Mouse (Mus musculus) T-cell, adult 2 months (primary cell): ENCODE data around the gene Dse.

Experiments used
- DNase-seq: peaks from one replicate; pipeline ENCODE4 v3.0.0; 2022; ENCODE audit warnings: low spot score

Gene Dse

DNA sequence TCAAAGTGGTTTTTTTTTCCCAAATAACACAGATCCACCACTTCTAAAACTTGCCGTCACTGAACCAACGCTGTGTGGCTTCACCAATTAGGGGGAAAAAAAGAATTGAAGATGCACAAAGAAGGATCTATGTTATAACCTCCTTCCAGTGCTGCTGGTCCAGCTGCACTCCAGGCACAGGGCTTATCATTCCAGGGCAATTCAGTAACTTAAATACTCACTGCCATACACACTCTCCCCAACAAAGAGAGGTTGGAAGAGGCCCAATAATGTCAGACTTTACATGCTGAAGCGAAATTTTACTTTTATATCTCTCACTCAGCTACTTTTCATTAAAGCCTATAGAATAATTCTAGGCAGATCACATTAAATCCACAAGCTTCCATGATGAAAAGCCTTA is 8.9 kb downstream of the Dse start:
- DNase-seq = no peak

DNA sequence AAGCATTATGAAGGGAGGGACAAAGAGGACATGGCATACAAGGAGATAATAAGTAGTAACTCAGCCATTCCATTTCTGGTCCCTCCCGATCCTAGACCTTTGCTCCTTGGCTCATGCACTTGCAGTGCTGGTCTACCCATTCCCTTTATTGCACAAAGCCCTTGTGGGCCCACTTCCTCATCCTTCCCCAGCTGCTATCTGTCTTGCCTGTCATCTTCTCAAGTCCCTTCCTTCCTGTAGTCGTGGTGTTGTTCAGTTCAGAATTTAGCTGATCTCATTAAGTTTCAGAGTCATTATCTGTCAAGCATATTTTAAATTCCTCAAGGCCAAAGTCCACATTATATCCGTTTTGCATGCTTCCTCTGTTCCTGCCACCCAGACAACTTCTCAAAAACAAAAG is 9.5 kb downstream of the Dse start:
- peak; percentile 27 for DNase-seq

DNA sequence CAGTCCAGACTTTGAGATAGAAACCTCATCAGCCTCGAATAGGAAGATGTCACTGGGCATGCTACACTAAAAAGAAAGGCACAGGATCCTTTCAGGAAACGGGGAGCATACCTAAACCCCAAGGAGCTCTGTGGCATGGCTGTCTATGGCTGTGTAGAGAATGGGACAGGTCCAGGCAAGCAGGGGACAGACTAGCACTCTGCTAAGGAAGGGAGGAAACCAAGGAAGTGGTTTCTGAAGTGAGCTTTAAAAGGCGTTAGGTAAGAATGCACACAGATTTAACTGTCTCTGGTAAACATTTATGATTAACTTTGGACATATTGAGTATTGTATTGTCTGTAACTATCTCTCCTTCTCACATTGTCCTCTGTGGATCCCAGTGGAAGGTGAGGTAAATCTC is 10.2 kb downstream of the Dse start:
- DNase-seq = no peak

DNA sequence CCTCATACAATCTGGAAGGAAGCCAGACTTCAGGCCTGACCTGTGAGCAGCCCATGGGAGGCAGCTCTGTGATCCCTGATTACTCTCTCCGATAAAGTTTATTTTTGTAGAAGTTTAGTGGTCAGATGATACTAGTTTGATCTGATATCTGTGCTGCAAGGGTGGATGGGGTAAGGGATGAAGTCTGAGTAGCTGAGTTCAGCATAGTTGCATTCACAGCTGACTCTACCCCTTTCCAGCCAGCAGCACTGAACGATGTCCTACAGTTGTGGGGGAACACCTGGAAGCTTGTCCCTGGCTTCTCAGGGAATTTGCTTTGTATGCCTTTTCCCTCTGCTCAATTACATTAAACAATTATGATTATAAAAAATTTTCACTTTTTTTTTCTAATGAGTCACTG is 12.6 kb downstream of the Dse start:
- DNase-seq = no peak

DNA sequence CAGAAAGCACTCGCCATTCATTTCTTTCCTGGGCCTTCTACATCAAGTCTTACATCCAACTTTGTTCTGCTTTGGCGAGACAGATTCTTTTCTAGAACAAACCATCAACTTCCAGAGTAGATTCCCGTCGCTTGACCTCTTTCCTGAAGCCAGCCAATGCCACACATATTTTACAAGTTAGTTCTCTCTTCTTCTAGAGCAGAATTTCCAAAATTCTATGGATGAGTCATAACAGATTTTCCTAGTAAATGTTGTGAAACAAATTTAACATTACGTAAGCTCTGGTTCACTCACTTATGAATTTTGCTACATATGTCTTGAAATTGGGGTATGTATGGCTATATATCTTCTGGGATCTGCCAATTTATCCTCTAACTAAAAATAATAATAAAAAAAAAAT is 13.0 kb downstream of the Dse start:
- no peak for DNase-seq

DNA sequence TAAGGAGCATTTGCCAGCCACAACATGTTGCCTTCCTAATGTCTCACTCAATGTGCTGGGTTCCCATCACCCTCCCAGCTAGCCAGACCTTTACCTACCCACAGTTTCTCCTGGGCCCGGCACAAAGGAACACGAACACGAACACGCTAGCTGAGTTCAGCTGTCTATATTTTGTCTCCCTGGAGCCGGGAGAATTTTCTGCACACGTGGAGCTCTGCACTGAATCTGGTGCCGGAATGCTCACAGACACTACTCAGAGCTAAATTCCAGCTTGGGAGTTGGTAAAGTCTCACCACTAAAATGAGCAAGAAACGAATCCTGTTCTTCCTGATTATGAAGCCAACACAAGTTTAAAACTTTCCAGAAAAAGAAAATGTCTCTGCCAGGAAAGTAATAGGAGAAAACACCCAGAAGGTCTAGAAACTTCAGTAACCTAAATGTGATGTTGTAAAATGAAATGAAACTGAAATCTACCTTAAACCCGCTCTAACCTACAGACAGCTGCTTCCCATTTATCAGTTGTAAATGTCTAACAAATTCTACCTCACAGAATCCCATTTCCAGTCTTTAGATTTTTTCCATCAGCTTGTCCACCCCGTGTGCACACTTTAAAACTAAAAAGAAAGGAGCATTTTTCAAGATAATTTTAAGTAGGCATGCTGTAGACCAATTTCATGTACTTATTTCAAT is 20.8 kb downstream of the Dse start:
- DNase-seq = no peak

DNA sequence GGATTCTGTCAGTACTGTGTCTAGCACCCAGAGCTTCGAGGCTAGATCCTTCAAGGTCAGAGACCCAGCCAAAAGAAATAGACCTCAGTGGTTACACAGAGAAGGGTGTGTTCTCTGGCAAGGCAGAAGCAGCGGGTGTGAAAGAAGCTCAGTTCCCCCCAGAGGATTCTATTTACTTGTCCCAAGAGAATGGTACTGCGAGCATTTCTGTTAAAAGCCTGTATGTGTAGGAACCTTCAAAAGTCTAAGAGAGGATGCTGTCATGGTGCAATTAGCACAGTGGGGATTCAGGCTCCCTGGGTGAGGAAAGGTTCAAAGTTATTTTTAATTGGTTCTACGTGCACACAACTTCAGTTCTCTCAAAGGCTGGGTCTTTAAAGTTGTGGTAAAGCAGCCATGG is 22.0 kb downstream of the Dse start:
- DNase-seq = no peak

DNA sequence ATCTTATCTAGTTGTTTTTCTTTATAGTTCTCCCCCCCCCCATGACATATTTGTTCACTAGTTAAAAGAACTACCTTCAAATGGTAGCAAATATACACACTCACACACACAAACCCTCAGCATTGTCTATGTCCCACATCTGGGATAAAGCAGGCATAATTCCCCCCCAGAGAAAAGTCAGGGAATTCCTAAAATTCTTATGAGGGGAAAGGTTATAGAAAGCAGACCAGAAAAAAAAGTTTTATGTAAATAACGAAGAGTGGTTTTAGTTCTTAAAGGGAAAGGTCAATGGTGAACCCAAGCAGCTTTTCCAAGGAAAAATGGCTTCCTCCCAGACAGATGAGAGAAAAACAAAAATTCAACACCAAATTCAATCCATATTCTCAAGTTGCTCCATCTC is 22.6 kb downstream of the Dse start:
- DNase-seq = no peak

DNA sequence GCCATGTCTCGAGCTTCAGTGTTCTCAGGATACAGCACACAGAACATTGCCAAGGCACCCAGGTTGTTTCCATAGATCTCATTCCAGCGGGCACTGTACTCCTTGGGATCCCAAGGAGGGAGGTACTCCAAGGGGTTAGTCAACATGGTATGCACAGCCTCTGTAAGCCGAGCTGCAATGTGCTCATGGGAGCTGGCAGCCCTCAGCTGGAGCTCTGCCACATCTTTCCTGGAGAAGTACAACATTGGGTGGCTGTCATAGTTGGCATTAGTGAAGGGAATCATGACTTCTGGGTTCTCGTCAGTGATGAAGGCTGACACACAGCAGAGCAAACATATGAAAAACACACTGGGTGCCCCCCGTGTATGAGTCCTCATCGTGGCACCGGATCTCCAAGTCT is 23.8 kb downstream of the Dse start:
- DNase-seq = no peak

DNA sequence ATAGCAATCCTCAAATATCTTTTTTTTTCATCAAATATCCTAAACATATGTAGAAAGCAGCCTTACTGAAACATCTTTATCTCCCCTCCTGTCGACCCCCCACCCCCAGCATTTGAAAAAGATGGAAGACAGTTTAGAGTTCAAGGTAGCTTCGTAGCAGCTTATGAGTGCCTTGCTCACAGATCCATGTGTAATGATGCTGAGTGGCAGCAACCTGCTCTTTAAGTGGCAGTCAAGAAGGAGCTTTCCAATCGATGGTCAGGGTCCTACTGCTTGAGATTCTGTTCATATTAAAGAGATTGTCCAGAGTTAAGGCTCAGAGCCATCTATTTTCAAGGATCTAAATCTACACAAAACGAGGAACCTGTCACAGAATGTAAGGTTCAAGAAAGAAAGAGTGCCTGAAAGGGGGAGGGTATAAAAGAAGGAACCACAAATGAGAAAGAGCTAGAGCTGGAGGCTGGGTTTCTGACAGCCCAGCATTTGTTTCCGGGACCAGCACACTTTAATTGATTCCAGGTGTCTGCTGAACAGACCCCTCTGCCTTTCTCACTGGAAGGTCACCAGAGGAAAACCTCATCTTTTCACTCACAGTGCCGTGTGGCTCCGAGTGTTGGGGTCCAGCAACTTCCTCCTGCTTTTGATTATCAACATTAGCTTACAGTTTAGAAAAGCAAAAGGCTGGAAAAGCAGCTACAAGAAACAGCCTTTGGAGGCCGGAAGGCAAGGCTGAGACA is 31.5 kb downstream of the Dse start:
- no peak for DNase-seq

DNA sequence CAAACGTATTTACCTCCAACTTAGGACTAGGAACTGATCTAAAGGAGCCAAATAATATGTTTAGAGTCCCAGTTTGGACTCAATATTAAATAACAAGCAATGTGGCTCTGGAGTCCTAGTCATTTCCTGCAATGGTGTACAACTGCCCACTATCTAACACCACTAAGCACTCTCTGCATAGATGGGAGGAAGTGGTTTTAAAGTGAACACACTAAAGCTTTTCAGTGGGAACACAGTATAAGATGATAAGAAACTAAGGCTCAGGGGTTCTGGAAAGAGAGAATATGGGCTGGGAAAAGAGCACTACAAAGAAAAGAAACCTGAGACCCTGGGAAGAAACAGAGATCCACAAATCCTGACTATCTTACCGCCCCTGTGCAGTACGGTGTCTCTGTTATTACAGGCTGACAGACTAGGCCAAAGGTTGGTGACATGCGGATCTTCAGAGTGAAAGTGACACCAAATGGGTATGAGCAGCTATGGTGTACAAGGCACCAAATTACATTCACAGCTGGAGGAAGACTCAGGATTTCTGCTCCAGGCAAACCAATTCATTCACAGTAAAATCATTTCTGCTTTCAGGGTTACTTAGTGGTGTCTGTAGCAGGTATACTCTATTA is 34.7 kb downstream of the Dse start:
- peak; percentile 22 for DNase-seq

DNA sequence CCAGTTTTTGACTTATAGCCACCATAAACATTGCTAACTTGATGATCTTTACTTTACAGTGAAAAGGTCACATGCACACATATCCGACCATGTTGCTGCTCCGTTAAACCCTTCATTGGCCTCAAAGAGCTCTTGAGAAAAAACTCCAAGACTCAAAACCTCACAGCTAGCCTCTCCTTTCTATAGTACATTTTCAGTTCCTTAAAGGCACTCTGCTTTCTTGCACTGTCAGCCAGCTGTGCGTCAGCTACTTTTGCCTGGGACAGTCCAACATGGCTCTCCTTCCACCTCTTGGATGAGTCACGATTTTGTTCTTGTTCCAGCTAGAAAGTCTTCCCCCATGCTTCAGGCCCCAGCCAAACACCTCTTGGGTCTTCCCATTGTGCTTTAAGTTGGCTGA is 35.9 kb downstream of the Dse start:
- no peak for DNase-seq

DNA sequence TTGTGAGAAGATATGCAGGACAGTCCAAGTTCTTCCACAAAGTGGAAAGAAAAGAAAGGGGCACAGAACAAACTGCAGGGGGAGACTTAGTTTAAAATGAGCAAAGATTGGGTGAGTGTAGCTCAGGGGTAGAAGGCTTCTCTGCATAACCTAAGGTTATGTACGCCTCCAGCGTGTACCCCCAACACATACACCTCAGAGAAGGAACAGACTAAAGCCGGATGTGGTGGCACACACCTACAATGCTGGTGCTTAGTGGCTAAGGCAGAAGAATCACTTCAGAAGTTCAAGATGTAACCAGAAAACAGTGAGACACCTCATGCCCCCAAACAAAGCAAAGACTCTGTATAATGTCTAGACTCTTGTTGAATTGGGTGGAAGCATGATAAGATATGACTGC is 36.3 kb downstream of the Dse start:
- peak; percentile 81 for DNase-seq

DNA sequence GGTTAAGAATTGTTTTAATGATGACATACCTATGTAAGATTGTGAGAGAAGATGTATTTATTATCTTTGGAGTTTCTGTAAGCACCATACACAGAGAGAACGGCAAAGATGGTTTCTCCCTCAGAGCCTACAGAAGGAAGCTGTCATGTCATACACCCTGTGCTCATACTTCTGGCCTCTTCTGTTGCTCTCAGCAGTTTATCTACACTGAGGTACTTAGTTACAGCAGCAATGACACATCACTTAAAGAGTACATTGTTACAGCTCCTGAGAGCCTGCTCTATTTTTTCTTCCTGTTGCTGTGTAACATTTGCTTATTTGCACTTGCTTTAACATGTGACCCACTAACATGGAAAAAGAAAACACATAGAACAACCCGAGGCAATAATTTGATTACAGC is 40.5 kb downstream of the Dse start:
- no peak for DNase-seq

DNA sequence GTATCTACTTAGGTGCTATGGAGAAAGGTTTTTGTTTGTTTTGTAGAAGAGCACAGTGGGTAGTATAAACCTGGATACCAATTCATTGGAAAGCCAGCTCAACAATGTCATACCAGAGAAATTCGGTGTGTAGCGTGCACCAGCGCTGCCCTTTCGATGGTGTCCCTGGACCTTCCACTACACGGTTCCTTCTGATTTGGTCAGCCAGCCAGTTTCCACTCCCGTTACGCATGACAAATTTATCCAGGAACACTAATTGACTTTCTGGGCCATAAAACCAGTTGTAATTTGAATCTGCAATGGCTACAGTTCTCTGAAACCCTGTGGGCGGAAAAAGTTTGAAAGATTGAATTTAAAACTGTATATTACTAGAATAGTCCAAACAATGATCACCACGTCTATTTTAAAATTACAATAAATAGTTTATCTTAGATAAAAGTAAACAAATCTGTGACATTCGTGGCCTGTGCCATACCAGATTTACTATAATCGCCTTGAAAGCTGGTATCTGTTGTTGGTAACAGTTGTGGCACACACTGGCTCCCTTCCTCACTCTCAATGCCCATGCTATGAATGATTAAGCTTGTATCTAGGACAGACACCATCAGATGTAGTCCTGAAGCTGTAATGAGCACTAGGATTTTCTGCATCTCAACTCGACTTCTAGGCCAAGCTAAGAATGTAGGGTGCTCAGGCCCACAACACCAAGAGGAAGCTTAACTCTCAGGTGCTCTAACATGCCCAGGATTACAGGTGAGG is 51.5 kb downstream of the Dse start:
- DNase-seq = no peak

DNA sequence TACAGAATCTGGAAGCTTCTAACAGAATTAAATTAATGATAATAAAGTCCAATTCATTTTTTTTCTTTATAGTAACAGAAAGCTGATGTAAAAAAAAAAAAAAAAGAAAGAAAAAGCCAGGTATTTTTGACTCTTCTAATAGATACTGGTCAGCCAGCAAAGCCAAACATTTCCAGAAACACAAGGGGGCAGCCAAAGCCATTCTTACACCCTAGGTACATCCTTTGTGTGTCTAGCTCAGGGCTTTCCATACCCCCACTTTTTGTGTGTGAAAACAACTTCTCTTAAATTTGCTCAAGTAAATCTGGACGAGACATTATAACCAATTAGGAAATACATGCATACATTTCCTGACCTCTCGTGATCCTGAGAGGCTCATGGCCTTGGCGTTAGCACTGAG is 55.7 kb downstream of the Dse start:
- DNase-seq = no peak

DNA sequence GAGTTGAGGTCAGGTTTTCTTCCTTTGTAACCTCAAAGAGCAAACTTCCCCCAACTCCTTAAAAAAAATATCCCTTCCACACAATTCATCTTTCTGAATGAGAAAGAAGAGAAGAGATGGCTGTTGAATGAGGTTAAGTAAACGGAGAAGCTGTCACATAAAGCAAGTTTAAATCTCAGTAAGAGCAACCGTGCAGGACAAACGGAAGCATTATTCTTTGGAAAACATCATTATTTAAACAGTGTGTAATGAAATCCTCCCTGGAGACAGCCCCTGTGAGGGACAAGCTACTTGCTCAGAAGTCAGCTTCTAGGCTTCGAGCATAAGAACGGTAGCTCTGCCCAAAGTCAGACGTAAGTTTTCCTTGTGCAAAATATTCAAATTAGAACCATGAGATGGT is 57.1 kb downstream of the Dse start:
- DNase-seq = no peak

DNA sequence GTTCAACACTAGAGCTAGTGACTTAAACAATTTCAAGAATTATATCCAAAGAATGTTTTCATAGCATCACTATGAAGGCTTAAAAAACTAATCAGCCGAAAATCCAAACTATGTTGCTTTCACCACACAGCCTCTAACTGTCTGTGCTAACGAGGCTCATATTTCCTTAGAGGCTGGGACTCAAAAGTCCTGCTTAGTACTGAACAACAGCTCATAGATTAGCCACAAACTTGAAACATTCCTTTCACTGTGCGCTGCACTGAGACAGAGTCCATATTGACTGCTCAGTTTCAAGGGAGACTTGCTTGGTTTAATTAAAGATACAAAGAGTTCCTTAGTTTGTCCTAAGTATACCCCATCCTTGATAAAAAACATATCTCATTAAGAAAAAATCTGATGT is 57.7 kb downstream of the Dse start:
- DNase-seq = no peak

DNA sequence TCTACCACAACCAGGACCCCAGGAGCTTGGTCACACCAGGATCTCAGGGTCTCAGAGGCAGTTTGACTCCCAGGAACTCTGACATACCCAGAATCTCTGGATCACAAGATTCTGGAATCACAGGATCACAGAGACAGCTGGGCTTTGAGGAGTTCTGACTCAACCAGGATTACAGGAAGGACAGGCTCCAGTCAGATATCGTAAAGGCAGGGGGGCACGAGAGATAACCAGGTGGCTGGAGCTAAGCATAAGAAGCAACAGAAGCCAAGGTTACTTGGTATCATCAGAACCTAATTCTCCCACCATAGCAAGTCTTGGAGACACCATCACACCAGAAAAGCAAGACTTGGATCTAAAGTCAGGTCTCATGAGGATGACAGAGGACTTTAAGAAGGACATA is 65.8 kb downstream of the Dse start:
- no peak for DNase-seq

DNA sequence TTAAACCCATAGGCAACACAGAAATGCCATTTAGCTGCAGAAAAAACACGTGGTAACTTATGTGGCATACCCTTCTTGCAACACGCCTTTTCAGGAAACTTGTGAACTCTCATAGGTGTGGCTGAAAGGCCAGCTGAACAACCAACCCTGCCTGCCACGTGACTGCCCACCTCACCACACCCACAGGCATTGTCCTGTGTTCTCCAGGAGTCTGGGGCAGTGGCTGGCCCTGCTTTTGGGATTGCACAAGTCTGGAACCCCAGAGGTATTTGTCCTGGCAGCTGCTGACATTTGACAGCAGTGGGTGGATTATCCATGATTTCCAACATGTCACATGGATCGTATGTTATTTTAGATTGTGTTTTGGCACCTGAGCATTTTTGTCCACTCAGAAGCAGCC is 67.7 kb downstream of the Dse start:
- no peak for DNase-seq

DNA sequence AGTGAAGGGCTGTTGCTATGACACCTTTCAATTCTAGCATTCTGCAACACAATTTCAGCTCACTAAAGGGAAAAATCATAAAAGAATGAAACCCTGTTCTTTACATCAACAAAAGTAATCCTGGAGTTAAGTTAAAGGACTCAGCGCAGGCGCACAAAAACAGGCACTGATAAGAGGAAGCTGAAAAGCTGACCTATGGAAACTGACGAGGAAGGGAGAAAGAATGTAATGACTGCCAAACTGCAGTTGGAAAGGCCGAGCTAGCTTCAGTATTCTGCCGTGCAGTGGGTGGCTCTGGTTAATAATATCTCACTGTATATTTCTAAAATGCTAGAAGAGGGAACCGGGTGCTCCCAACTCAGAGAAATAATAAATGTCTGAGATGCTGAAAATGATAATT is 69.5 kb downstream of the Dse start:
- no peak for DNase-seq

DNA sequence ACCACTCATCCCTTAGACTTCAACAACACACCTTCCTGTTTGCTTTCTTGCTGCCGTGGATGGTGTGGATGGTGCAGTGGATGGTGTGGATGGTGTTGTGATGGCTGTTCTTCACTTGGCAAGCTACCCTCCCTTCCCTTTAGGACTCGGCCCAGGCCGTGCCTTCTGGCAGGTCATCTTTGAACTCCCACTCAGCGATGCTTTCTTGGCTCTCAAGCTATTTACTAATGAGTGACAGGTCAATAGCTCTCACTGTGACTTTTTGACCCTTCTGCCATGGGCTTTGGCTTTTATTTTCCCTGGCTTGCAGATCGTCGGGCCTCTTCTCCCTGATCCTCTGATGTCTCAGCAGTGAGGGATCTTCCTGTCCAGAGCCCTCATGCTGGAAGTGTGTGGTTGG is 71.1 kb downstream of the Dse start:
- DNase-seq = no peak

DNA sequence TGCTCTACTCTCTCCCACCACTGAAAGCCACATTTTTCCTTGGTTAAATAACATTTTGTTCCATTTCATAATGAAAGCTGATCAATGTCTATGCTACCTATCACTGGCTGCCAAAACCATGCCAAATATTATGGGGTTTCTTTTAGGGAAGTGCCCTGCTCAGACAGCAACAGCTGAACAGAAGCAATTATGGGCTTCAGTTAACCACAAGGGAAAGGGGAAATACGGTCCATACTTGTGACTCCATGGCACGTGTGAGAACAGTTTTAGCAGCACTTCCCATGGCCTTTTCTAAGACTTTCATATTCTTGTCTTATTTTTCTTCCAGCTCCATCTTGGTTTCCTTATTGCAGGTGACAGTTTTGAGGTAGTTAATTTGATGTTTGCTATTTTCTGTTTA is 76.2 kb downstream of the Dse start:
- no peak for DNase-seq
